Mouse (Mus musculus) cerebellum, adult 2 months (tissue): ENCODE measurements at regions not wholly inside any gene's neighbourhood (a gene's known extent, or its start where the extent isn't known, plus 50 kb on each side); places are given as distances from the start of the nearest gene placed in this dataset.

ENCODE experiments used
- DNase-seq, 2 experiments: peaks; one replicate each; pipeline ENCODE4 v3.0.0; 2021
- H3K27ac ChIP-seq: fragments of 200-500 bp; 2 replicates; pipeline ENCODE4 v1.5.1; 2012; ENCODE audit warnings: low read length, control low read depth, inconsistent platforms; ENCODE audit not compliant: insufficient read depth
- H3K27me3 ChIP-seq: fragments of 200-500 bp; 2 replicates; pipeline ENCODE4 v1.6.1; 2012; ENCODE audit warnings: inconsistent platforms, mild to moderate bottlenecking, low read length, moderate library complexity; ENCODE audit not compliant: control insufficient read depth, insufficient read depth
- H3K4me1 ChIP-seq: fragments of 200-500 bp; 2 replicates; pipeline ENCODE4 v1.6.1; 2011; ENCODE audit warnings: low read length; ENCODE audit not compliant: control insufficient read depth, insufficient read depth
- H3K4me3 ChIP-seq: fragments of 200-500 bp; replicated peaks from 2 replicates; pipeline ENCODE3; 2011; ENCODE audit warnings: mild to moderate bottlenecking, low read depth, low read length, control low read depth; ENCODE audit not compliant: insufficient read depth
- CTCF ChIP-seq: fragments of 200-500 bp; IDR thresholded peaks from 2 replicates; pipeline ENCODE4 v1.5.1; 2011; ENCODE audit warnings: low read depth, mild to moderate bottlenecking, control low read depth, low read length, moderate library complexity, borderline replicate concordance; ENCODE audit not compliant: insufficient read depth
- POLR2A ChIP-seq: fragments of 200-500 bp; IDR thresholded peaks from 2 replicates; pipeline ENCODE4 v1.6.1; 2011; ENCODE audit warnings: low read length, control low read depth, borderline replicate concordance; ENCODE audit not compliant: insufficient read depth
- WGBS: fragments of 180-500 bp; shearing (Covaris S2); methylation state at CpG from one replicate; pipeline ENCODE4 v1.1.7; 2018; 5-methylcytosine and 5-hydroxymethylcytosine counted together

GRCm38 (mm10) chr14:80418810-80419325 is 435.0 kb downstream of the Olfm4 start:
- TF ChIP-seq CTCF (no peak), POLR2A (no peak)
- Histone ChIP-seq H3K4me1 (no peaks in the 10 kb centered on the region), H3K4me3 (no peak overlapping the region), H3K27ac (no peak overlapping the region), H3K27me3 (no peaks in the 10 kb centered on the region)
- DNase-seq: no peak
- 85% methylated on average over 3 of the region's 3 CpGs for WGBS

GRCm38 (mm10) chr14:80443820-80444219 is 459.9 kb downstream of the Olfm4 start:
- TF ChIP-seq CTCF (no peak), POLR2A (no peak)
- Histone ChIP-seq H3K4me3 (no peak overlapping the region), H3K27me3 (no peaks in the 10 kb centered on the region), H3K4me1 (no peaks in the 10 kb centered on the region), H3K27ac (no peak overlapping the region)
- no peak for DNase-seq

- H3K4me3 ChIP-seq: no peak overlapping the region
- no peak for DNase-seq
- no peak for TF ChIP-seq POLR2A
- no peak for TF ChIP-seq CTCF
- H3K27ac ChIP-seq: no peak overlapping the region
- H3K4me1 ChIP-seq: no peaks in the 10 kb centered on the region
- 21% methylated on average over 1 of the region's 1 CpGs for WGBS
- no peaks in the 10 kb centered on the region for H3K27me3 ChIP-seq
Measured at GRCm38 (mm10) chr14:80471470-80471869, 487.6 kb downstream of the Olfm4 start.

GRCm38 (mm10) chr14:80479918-80480317 is 496.0 kb downstream of the Olfm4 start:
- no peak overlapping the region for H3K27ac ChIP-seq
- TF ChIP-seq POLR2A: no peak
- TF ChIP-seq CTCF: no peak
- no peak for DNase-seq

GRCm38 (mm10) chr14:80482771-80483170 is 498.9 kb downstream of the Olfm4 start:
- no peak for DNase-seq
- Histone ChIP-seq H3K4me1 (no peaks in the 10 kb centered on the region), H3K27ac (no peak overlapping the region), H3K27me3 (no peaks in the 10 kb centered on the region), H3K4me3 (no peak overlapping the region)
- WGBS: 37% methylated on average over 3 of the region's 3 CpGs
- TF ChIP-seq POLR2A (no peak), CTCF (no peak)

More at GRCm38 (mm10) chr14:80479918-80480317, 496.0 kb downstream of the Olfm4 start:
- no peaks in the 10 kb centered on the region for H3K27me3 ChIP-seq
- no peaks in the 10 kb centered on the region for H3K4me1 ChIP-seq
- no peak overlapping the region for H3K4me3 ChIP-seq

- no peak for DNase-seq
- TF ChIP-seq POLR2A (no peak), CTCF (no peak)
- Histone ChIP-seq H3K27me3 (no peaks in the 10 kb centered on the region), H3K27ac (no peak overlapping the region), H3K4me3 (no peak overlapping the region), H3K4me1 (no peaks in the 10 kb centered on the region)
Measured at GRCm38 (mm10) chr14:80484256-80484655, 500.4 kb downstream of the Olfm4 start.

GRCm38 (mm10) chr14:80485149-80485548 is 501.3 kb downstream of the Olfm4 start:
- TF ChIP-seq POLR2A (no peak), CTCF (no peak)
- no peak overlapping the region for H3K27ac ChIP-seq
- H3K27me3 ChIP-seq: no peaks in the 10 kb centered on the region
- no peaks in the 10 kb centered on the region for H3K4me1 ChIP-seq
- no peak for DNase-seq
- H3K4me3 ChIP-seq: no peak overlapping the region

- TF ChIP-seq POLR2A (no peak), CTCF (no peak)
- no peaks in the 10 kb centered on the region for H3K27me3 ChIP-seq
- H3K4me3 ChIP-seq: no peak overlapping the region
- H3K27ac ChIP-seq: no peak overlapping the region
- no peaks in the 10 kb centered on the region for H3K4me1 ChIP-seq
- DNase-seq: no peak
- 93% methylated on average over 6 of the region's 6 CpGs for WGBS
Measured at GRCm38 (mm10) chr14:80486605-80487004, 502.7 kb downstream of the Olfm4 start.
